Mouse (Mus musculus) kidney, postnatal 0 days (tissue): Measurements from ENCODE around the gene Tenm4. TPM values are rescaled to one million over a fixed set of nuclear protein-coding genes. Genes with fewer than 3 reads are reported as not detected.

ENCODE experiments used
- ATAC-seq: fragments of 200-750 bp; cut with Nextera tagmentation; replicated peaks from 2 replicates; pipeline ENCODE4 v1.8.0; 2017; ENCODE audit warnings: low read depth, moderate number of reproducible peaks, moderate TSS enrichment, moderate library complexity; ENCODE audit not compliant: low FRiP score
- DNase-seq: peaks from one replicate; pipeline ENCODE4 v3.0.0-alpha.2; 2016; ENCODE audit warnings: low spot score
- H3K27ac ChIP-seq: fragments of 300-500 bp; sonication (generic); 2 replicates; pipeline ENCODE4 v1.5.1; 2014; ENCODE audit warnings: mild to moderate bottlenecking
- H3K27me3 ChIP-seq: fragments of 300-500 bp; sonication (generic); 2 replicates; pipeline ENCODE4 v1.6.1; 2014; ENCODE audit warnings: low read length, mixed read lengths; ENCODE audit not compliant: insufficient read depth
- H3K36me3 ChIP-seq: fragments of 300-500 bp; sonication (generic); 2 replicates; pipeline ENCODE4 v1.6.1; 2014; ENCODE audit warnings: low read length, mixed read lengths; ENCODE audit not compliant: insufficient read depth
- H3K4me1 ChIP-seq: fragments of 300-500 bp; sonication (generic); replicated peaks from 2 replicates; pipeline ENCODE4 v1.6.1; 2014; ENCODE audit warnings: antibody characterized with exemption, low read length, mixed read lengths; ENCODE audit not compliant: insufficient read depth
- H3K4me2 ChIP-seq: fragments of 300-500 bp; sonication (generic); 2 replicates; pipeline ENCODE4 v1.6.1; 2014; ENCODE audit warnings: mild to moderate bottlenecking, low read length, moderate library complexity, mixed read lengths
- H3K4me3 ChIP-seq: fragments of 300-500 bp; sonication (generic); replicated peaks from 2 replicates; pipeline ENCODE4 v1.5.1; 2014; ENCODE audit warnings: low read depth, low read length
- H3K9ac ChIP-seq: fragments of 300-500 bp; sonication (generic); 2 replicates; pipeline ENCODE4 v1.6.1; 2014; ENCODE audit warnings: low read depth, low read length
- H3K9me3 ChIP-seq: fragments of 300-500 bp; sonication (generic); replicated peaks from 2 replicates; pipeline ENCODE4 v1.6.1; 2016; ENCODE audit warnings: low read length, inconsistent platforms, mixed read lengths
- CTCF ChIP-seq: IDR thresholded peaks from 2 replicates; pipeline ENCODE4 v1.5.1; 2016; ENCODE audit warnings: antibody characterized with exemption, low read depth, mild to moderate bottlenecking, moderate library complexity
- WGBS: fragments of 180-500 bp; shearing (Covaris S2); extraction: QIAGEN DNeasy Blood & Tissue Kit; methylation state at CpG from one replicate; pipeline ENCODE4 v1.1.7; 2014; 5-methylcytosine and 5-hydroxymethylcytosine counted together
- polyA plus RNA-seq: library from polyadenylated mRNA; unstranded; fragments of >200 nt; fragmentation: Nextera tagmentation; extraction: Ambion mirVana; gene quantifications from 2 replicates; pipeline ENCODE4 v1.2.1, GENCODE M21; 2015

Tenm4 gene
- polyA plus RNA-seq, 1 experiment from 2014 or later: 22.6 TPM

DNA sequence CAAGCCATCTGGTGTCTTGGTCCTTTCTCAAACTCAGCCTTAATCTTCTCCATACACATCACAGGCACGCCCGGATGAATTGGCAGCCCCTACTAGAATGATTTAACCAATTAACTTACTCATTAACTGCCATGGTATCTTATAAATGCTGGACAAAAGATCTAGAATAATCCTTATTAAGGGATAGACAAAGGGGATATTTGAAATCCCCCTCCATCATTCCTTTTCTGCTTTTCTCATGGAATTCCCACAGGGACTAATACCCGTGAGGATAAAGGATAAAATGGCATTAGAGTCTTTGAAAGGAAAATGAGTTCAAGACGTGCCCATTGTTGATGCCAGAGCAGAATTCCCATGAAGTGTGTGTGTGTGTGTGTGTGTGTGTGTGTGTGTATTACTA, 99.6 kb downstream of the Tenm4 start:
- Histone ChIP-seq H3K4me1 (peaks cover 4% of the 10 kb centered on the region; the same call in 1 of the 2 replicates), H3K27ac (no peak overlapping the region), H3K27me3 (no peaks in the 10 kb centered on the region), H3K9me3 (no peaks in the 10 kb centered on the region), H3K36me3 (no peaks in the 10 kb centered on the region), H3K4me3 (no peak overlapping the region), H3K9ac (no peak overlapping the region), H3K4me2 (no peak overlapping the region)
- 75% methylated on average over 4 of the region's 4 CpGs for WGBS
- no peak for DNase-seq
- TF ChIP-seq CTCF: no peak
- no peak for ATAC-seq

DNA sequence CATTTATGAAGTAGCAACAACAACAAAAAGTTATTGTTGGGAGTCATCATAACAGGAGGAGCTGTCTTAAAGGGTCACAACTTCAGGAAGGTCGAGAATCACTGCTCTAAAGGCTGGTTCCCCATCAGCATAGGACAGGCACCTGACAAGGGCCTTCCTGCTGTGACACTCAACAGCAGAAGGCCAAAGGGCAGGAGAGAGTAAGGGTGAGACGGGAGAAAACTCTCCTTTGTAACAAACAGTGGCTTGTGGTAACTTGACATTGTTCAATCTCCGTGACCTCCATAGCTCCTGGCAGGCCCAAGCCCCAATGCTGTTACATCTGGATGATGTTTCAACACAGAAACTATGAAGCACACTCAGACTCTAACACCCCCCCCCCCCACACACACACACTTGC, 101.0 kb downstream of the Tenm4 start:
- 64% methylated on average over 3 of the region's 3 CpGs for WGBS
- Histone ChIP-seq H3K36me3 (no peaks in the 10 kb centered on the region), H3K9me3 (no peaks in the 10 kb centered on the region), H3K27ac (no peak overlapping the region), H3K27me3 (no peaks in the 10 kb centered on the region), H3K4me2 (no peak overlapping the region), H3K4me3 (no peak overlapping the region), H3K9ac (no peak overlapping the region), H3K4me1 (peaks cover 3% of the 10 kb centered on the region; the same call in 1 of the 2 replicates)
- ATAC-seq: no peak
- DNase-seq: no peak
- TF ChIP-seq CTCF: no peak

DNA sequence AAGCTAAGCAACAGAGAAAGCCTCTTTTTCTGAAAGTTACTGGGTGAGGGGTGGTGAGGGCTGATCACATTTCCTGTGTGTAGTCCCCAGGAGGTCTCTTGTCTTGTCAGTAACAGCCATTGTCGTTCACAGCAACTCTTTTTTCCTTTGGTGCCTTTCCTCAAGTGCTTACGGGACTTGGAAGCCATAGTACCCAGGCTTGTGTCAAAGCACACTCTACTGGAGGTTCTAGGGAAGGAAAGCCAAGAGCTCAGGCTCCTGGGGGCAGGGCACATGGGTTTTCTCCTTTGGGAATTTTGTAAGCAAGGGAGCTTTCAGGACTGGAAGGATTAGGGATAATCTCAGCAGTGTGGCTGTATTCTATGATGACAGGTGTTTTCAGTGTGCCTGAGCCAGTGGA, 103.4 kb downstream of the Tenm4 start:
- Histone ChIP-seq H3K4me2 (no peak overlapping the region), H3K36me3 (no peaks in the 10 kb centered on the region), H3K27me3 (no peaks in the 10 kb centered on the region), H3K9me3 (no peaks in the 10 kb centered on the region), H3K9ac (no peak overlapping the region), H3K27ac (no peak overlapping the region), H3K4me1 (no peaks in the 10 kb centered on the region), H3K4me3 (no peak overlapping the region)
- DNase-seq (no peak), ATAC-seq (no peak)
- WGBS: 93% methylated on average over 2 of the region's 2 CpGs
- TF ChIP-seq CTCF: no peak

DNA sequence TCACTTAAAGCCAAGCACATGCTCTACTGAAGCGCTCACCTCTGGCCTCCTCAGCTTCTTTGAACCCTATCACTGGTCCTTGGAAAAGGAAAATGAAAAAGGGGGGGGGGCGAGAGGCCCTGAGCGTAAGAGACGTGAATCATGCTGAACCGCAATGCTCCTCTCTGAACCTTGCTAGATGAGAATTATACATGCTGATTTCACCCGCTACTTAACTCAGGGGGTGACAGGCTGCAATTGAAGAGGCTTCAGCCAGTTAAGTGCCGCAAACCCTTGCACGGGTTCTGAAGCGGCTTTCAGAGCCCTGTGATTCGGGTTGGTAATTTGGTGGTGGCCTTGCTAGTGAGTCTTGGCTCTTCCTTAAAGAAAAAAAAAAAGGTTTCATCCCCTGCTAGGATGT, 106.5 kb downstream of the Tenm4 start:
- H3K27me3 ChIP-seq: no peaks in the 10 kb centered on the region
- DNase-seq (no peak), ATAC-seq (no peak)
- TF ChIP-seq CTCF: no peak
- H3K36me3 ChIP-seq: no peaks in the 10 kb centered on the region
- H3K4me3 ChIP-seq: no peak overlapping the region
- WGBS: 75% methylated on average over 10 of the region's 10 CpGs
- H3K4me2 ChIP-seq: no peak overlapping the region
- no peak overlapping the region for H3K9ac ChIP-seq
- no peaks in the 10 kb centered on the region for H3K9me3 ChIP-seq
- H3K27ac ChIP-seq: no peak overlapping the region
- H3K4me1 ChIP-seq: no peaks in the 10 kb centered on the region

DNA sequence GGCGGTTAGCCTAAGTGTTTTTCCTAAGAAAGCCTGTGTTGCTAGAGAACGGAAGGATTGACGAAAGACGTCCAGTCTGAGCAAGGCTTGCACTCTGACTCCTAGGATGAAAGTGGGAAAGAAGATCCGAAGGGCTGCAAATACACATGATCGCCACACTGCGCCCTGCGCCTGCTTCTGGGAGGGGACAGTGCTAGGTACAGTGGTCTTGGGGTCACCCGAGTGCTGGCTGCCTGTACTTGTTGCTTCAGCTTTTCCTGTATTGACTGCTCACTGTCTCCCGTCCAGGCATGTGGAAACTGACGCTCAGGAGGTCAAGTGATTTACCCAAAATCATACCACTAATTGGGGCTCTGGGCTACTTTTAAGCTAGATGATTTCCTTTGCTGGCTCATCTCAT, 107.3 kb downstream of the Tenm4 start:
- no peaks in the 10 kb centered on the region for H3K36me3 ChIP-seq
- no peak overlapping the region for H3K4me2 ChIP-seq
- H3K9ac ChIP-seq: no peak overlapping the region
- no peak overlapping the region for H3K4me3 ChIP-seq
- no peak overlapping the region for H3K27ac ChIP-seq
- no peak for DNase-seq
- ATAC-seq: no peak
- WGBS: 88% methylated on average over 11 of the region's 11 CpGs
- H3K9me3 ChIP-seq: no peaks in the 10 kb centered on the region
- no peak for TF ChIP-seq CTCF
- no peaks in the 10 kb centered on the region for H3K4me1 ChIP-seq
- H3K27me3 ChIP-seq: no peaks in the 10 kb centered on the region

DNA sequence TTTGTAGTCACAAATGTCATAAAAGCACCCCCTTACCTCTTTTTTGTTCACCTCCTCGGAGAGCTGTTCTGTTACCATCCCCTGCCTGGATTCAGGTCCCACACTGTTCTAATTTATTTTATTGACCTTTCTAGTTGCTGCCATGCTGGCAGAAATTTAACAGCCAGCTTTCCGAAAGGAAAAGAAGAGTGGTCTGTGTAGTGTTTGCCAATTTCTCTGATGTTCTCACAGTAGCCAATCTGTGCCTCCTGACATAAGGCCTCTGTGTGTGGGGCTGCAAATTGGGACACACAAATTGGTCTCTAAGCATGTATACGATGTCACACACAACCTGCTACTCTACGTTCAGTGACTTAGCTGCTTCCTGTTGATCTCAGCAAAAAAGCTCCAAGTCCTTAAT, 109.7 kb downstream of the Tenm4 start:
- ATAC-seq (no peak), DNase-seq (no peak)
- WGBS: 82% methylated on average over 4 of the region's 4 CpGs
- Histone ChIP-seq H3K27me3 (no peaks in the 10 kb centered on the region), H3K4me3 (no peak overlapping the region), H3K9ac (no peak overlapping the region), H3K9me3 (no peaks in the 10 kb centered on the region), H3K4me2 (no peak overlapping the region), H3K4me1 (no peaks in the 10 kb centered on the region), H3K36me3 (no peaks in the 10 kb centered on the region), H3K27ac (no peak overlapping the region)
- no peak for TF ChIP-seq CTCF

DNA sequence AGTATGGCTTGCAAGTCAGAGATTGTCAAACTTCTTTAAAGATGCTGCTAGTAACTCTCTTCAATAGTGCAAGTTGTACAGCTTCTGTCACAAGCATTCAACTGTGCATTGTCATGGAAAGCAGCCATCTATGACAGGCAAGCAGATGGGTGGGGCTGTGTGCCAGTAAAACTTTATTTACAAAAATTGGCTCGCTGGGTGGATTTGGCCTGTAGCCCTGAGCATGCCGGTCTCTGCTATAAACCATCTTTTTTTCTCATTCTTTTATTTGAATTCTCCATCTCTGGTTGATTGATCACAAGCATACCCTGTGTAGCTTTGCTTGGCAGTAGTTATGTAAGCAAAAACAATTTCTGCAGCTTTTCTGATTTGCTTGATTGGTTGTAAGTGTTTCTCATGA, 119.5 kb downstream of the Tenm4 start:
- 34% methylated on average over 2 of the region's 2 CpGs for WGBS
- no peak overlapping the region for H3K27ac ChIP-seq
- no peaks in the 10 kb centered on the region for H3K4me1 ChIP-seq
- no peak overlapping the region for H3K4me3 ChIP-seq
- no peak for TF ChIP-seq CTCF
- no peaks in the 10 kb centered on the region for H3K36me3 ChIP-seq
- no peak overlapping the region for H3K9ac ChIP-seq
- no peaks in the 10 kb centered on the region for H3K9me3 ChIP-seq
- DNase-seq (no peak), ATAC-seq (no peak)
- H3K27me3 ChIP-seq: no peaks in the 10 kb centered on the region
- H3K4me2 ChIP-seq: no peak overlapping the region
